Comparison of ENCODE assay signal across 8 mouse cellular contexts in genomic region chr15:77841361-77842046, GRCm38 (mm10). TPM values are rescaled to one million over a fixed set of nuclear protein-coding genes. Genes with fewer than 3 reads are reported as not detected.
DNase-seq lines count a peak whose midpoint lies in the region; ATAC-seq and TF ChIP-seq lines count a peak whose summit lies in the region.

No protein-coding gene starts in this region.

- H3K79me2 ChIP-seq in heart, adult 2 months (replicated peaks; ENCODE audit: control insufficient read depth, insufficient read depth, low read length), result peaks cover 10% of the 10 kb centered on the region

- peak overlapping the region; percentile 90 for H3K27ac ChIP-seq in embryonic facial prominence, embryonic 12.5 days
- H3K27ac ChIP-seq in heart, adult 2 months, result peak overlapping the region; percentile 98
- H3K27ac ChIP-seq in midbrain, embryonic 16.5 days (ENCODE audit: low read length), result peak overlapping the region; percentile 80
- peak overlapping the region; percentile 69 for H3K27ac ChIP-seq in testis, adult 2 months (ENCODE audit: control insufficient read depth, insufficient read depth, low read depth, low read length)

- H3K27me3 ChIP-seq in embryonic facial prominence, embryonic 12.5 days, result no peaks in the 10 kb centered on the region
- H3K27me3 ChIP-seq in heart, adult 2 months (ENCODE audit: control insufficient read depth, insufficient read depth, low read length), result no peaks in the 10 kb centered on the region
- no peaks in the 10 kb centered on the region for H3K27me3 ChIP-seq in midbrain, embryonic 16.5 days (ENCODE audit: control insufficient read depth, insufficient read depth, low read depth, low read length)
- H3K27me3 ChIP-seq in testis, adult 2 months (ENCODE audit: control insufficient read depth, insufficient read depth, low read length), result no peaks in the 10 kb centered on the region

- H3K9me3 ChIP-seq in embryonic facial prominence, embryonic 12.5 days, result no peaks in the 10 kb centered on the region
- no peaks in the 10 kb centered on the region for H3K9me3 ChIP-seq in midbrain, embryonic 16.5 days (replicated peaks; ENCODE audit: control insufficient read depth, low read length, poor library complexity, severe bottlenecking)

- TF ChIP-seq POLR2A in heart, adult 2 months (IDR thresholded peaks at IDR 0.05; ENCODE audit: insufficient read depth, low read depth, low read length), result 0 out of 2 replicates have a peak, but pooled peaks have one; percentile 16
- TF ChIP-seq POLR2A in testis, adult 2 months (IDR thresholded peaks at IDR 0.05; ENCODE audit: control insufficient read depth, low read depth, low read length), result no peak

- peak overlapping the region; percentile 85 for H3K9ac ChIP-seq in embryonic facial prominence, embryonic 12.5 days
- H3K9ac ChIP-seq in heart, adult 2 months (ENCODE audit: low read depth, low read length), result peak overlapping the region; percentile 95
- H3K9ac ChIP-seq in midbrain, embryonic 16.5 days (ENCODE audit: low read depth, low read length), result peak overlapping the region; percentile 82

- H3K4me2 ChIP-seq in embryonic facial prominence, embryonic 12.5 days (replicated peaks), result peak overlapping the region; percentile 94
- H3K4me2 ChIP-seq in midbrain, embryonic 16.5 days (ENCODE audit: low read length), result peak overlapping the region; percentile 96

- intact Hi-C loops in heart, adult 2 months (cut with DNase I), result loop anchor here (1.0 to 2.0 kb wide), 2 partner anchors 43 to 67 kb away; no protein-coding TSS in a partner anchor

- WGBS in embryonic facial prominence, embryonic 12.5 days, result under 1% methylated on average over 79 of the region's 80 CpGs
- WGBS in heart, adult 2 months, result under 1% methylated on average over 80 of the region's 80 CpGs
- under 1% methylated on average over 80 of the region's 80 CpGs for WGBS in midbrain, embryonic 16.5 days

- no peak for TF ChIP-seq EP300 in heart, adult 2 months (IDR thresholded peaks at IDR 0.05; ENCODE audit: insufficient read depth, low read depth, low read length)

- H3K4me3 ChIP-seq in embryonic facial prominence, embryonic 12.5 days, result peak overlapping the region; percentile 91
- H3K4me3 ChIP-seq in heart, adult 2 months, result peak overlapping the region; percentile 87
- H3K4me3 ChIP-seq in midbrain, embryonic 16.5 days (ENCODE audit: low read depth, low read length), result peak overlapping the region; percentile 71
- peak overlapping the region; percentile 88 for H3K4me3 ChIP-seq in testis, adult 2 months (ENCODE audit: control insufficient read depth, low read depth, low read length)

- peaks cover 34% of the 10 kb centered on the region for H3K4me1 ChIP-seq in embryonic facial prominence, embryonic 12.5 days
- H3K4me1 ChIP-seq in heart, adult 2 months (ENCODE audit: control insufficient read depth, insufficient read depth, low read length), result peaks cover 19% of the 10 kb centered on the region
- H3K4me1 ChIP-seq in midbrain, embryonic 16.5 days (ENCODE audit: control insufficient read depth, insufficient read depth, low read length), result peaks cover 23% of the 10 kb centered on the region
- peaks cover 12% of the 10 kb centered on the region for H3K4me1 ChIP-seq in testis, adult 2 months (ENCODE audit: control insufficient read depth, insufficient read depth, low read length)

- 0 out of 2 replicates have a peak, but pooled peaks have one; percentile 10 for TF ChIP-seq CTCF in heart, adult 2 months (IDR thresholded peaks at IDR 0.05)
- TF ChIP-seq CTCF in testis, adult 2 months (IDR thresholded peaks at IDR 0.05; ENCODE audit: control insufficient read depth, insufficient read depth, insufficient replicate concordance, low read depth, low read length), result no peak

- DNase-seq in 3134 (ENCODE audit: extremely low read depth, insufficient read length, low spot score) (peak; percentile 82), adipocyte (ENCODE audit: low spot score) (peak; percentile 56), liver (peak; percentile 72)
- peak; percentile 82 to 86 for DNase-seq in heart, adult 2 months
- peak; percentile 82 for DNase-seq in kidney, adult 18-20 months

- H3K36me3 ChIP-seq in embryonic facial prominence, embryonic 12.5 days, result no peaks in the 10 kb centered on the region
- H3K36me3 ChIP-seq in heart, adult 2 months (ENCODE audit: control insufficient read depth, insufficient read depth, low read length), result peaks cover 17% of the 10 kb centered on the region
- no peaks in the 10 kb centered on the region for H3K36me3 ChIP-seq in midbrain, embryonic 16.5 days (ENCODE audit: control insufficient read depth, insufficient read depth, low read length)
- H3K36me3 ChIP-seq in testis, adult 2 months (ENCODE audit: control insufficient read depth, insufficient read depth, low read length), result no peaks in the 10 kb centered on the region

- peak; percentile 31 for ATAC-seq in embryonic facial prominence, embryonic 12.5 days (ENCODE audit: insufficient number of reproducible peaks, insufficient read depth, low FRiP score, low TSS enrichment)
- ATAC-seq in midbrain, embryonic 16.5 days, result peak; percentile 61

RNA-seq across cellular contexts. Expression of gene Myh9, which starts 0.5 kb away (rescaled TPM):
- 37.3 and 37.9 TPM in 2 replicates for polyA plus RNA-seq in embryonic facial prominence, embryonic 12.5 days (2016; fragmentation: Nextera tagmentation; extraction: Ambion mirVana)
- 100 to 1,000 TPM in 1 of 2 experiments, 10 to 100 TPM in 1; 88.3 to 111 TPM for total RNA-seq in heart, adult 2 months (2021)
- 30.4 and 46.8 TPM in 2 replicates for polyA plus RNA-seq in heart, adult 2 months (2012; rRNA removed)
- 9.5 and 11.2 TPM in 2 replicates for polyA plus RNA-seq in midbrain, embryonic 16.5 days (2015; fragmentation: Nextera tagmentation; extraction: Ambion mirVana)
- polyA plus RNA-seq in testis, adult 2 months (2012; rRNA removed), result 4.5 and 4.6 TPM in 2 replicates

Comparison
In these comparisons a context has a peak if more than half of its experiments do, and no peak if none do; other contexts are left out.
1. Peak in every context shown above with its lines: DNase-seq, ATAC-seq, H3K4me3 ChIP-seq and H3K27ac ChIP-seq.